ENCODE assay signal across 7 mouse cellular contexts in the genomic region with DNA sequence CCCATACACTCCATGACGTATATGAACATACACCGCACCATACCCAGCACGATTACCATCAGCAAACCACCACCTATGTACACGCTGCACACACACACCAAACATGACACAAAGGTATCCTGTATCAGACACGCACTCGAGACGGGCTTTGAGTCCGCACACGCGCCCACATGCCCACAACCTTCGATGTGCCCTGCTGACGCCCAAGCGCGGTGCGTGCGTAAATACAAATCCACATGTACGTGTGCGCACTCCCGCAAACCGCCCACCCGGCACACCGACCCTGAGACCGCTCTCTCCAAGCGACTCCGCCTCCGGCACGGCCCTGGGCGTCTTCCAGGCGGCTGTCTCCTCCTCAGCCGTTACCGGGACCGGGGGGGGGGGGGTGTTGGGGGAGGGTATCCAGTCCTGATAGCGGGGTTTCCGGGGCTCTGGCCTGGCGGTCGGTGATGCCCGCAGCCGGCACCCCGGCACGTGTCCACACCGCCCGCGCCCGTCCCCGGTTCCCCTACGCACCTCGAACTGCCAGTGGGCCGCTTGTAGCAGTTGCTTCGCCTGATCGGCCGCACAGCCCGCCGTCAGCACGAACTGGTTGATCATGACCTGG. TPM values are rescaled to one million over a fixed set of nuclear protein-coding genes. Genes with fewer than 3 reads are reported as not detected.
A peak's percentile ranks its signal among the peaks of the same experiment; 100 is the strongest.
DNase-seq lines count a peak whose midpoint lies in the region; ATAC-seq lines count a peak whose summit lies in the region.

No protein-coding gene starts in this region.

- 0 out of 2 replicates have a peak, but pooled peaks cover 2% of the 10 kb centered on the region for H3K36me3 ChIP-seq in neural tube, embryonic 11.5 days (ENCODE audit: control insufficient read depth, insufficient read depth, low read length)
- H3K36me3 ChIP-seq in forebrain, embryonic 11.5 days (ENCODE audit: control insufficient read depth, insufficient read depth, low read length): no peaks in the 10 kb centered on the region
- peaks cover 36% of the 10 kb centered on the region for H3K36me3 ChIP-seq in megakaryocyte, embryonic 14.5 days (replicated peaks; ENCODE audit: low read length)

- H3K9ac ChIP-seq in neural tube, embryonic 11.5 days (ENCODE audit: low read length): peak overlapping the region; percentile 84
- H3K9ac ChIP-seq in forebrain, embryonic 11.5 days (ENCODE audit: low read length): peak overlapping the region; percentile 81

- peak overlapping the region; percentile 88 for H3K4me2 ChIP-seq in neural tube, embryonic 11.5 days (ENCODE audit: low read depth)
- H3K4me2 ChIP-seq in forebrain, embryonic 11.5 days (ENCODE audit: low read depth, low read length, severe bottlenecking): peak overlapping the region; percentile 91

- ATAC-seq in neural tube, embryonic 11.5 days (ENCODE audit: insufficient read depth, low FRiP score, low TSS enrichment): peak; percentile 29
- peak; percentile 34 for ATAC-seq in forebrain, embryonic 11.5 days (replicated peaks; ENCODE audit: low FRiP score)

- H3K27me3 ChIP-seq in neural tube, embryonic 11.5 days (ENCODE audit: control insufficient read depth, insufficient read depth, low read length): no peaks in the 10 kb centered on the region
- H3K27me3 ChIP-seq in forebrain, embryonic 11.5 days (ENCODE audit: control insufficient read depth, insufficient read depth, low read length): no peaks in the 10 kb centered on the region
- H3K27me3 ChIP-seq in megakaryocyte, embryonic 14.5 days (replicated peaks): no peaks in the 10 kb centered on the region

- H3K9me3 ChIP-seq in neural tube, embryonic 11.5 days (ENCODE audit: control insufficient read depth, low read length): no peaks in the 10 kb centered on the region
- H3K9me3 ChIP-seq in forebrain, embryonic 11.5 days (ENCODE audit: control insufficient read depth, low read length): no peaks in the 10 kb centered on the region
- H3K9me3 ChIP-seq in megakaryocyte, embryonic 14.5 days: no peaks in the 10 kb centered on the region

- peak; percentile 57 for DNase-seq in neural tube, embryonic 11.5 days (ENCODE audit: low spot score)
- no peak for DNase-seq in neural tube, embryonic 10.5 days (ENCODE audit: extremely low spot score, low spot score)
- peak; percentile 52 for DNase-seq in adipocyte (ENCODE audit: low spot score)
- DNase-seq in forebrain, embryonic 11.5 days (ENCODE audit: low spot score): peak; percentile 78
- DNase-seq in kidney, postnatal 4 days: peak; percentile 67 to 79
- peak; percentile 50 for DNase-seq in skeletal muscle tissue, adult 2 months (ENCODE audit: low read depth, low spot score)

- peak overlapping the region; percentile 97 for H3K27ac ChIP-seq in neural tube, embryonic 11.5 days (ENCODE audit: low read depth, low read length)
- H3K27ac ChIP-seq in forebrain, embryonic 11.5 days (ENCODE audit: low read depth, low read length): peak overlapping the region; percentile 94

- peak overlapping the region; percentile 81 for H3K4me3 ChIP-seq in neural tube, embryonic 11.5 days (ENCODE audit: low read depth, low read length)
- peak overlapping the region; percentile 82 for H3K4me3 ChIP-seq in forebrain, embryonic 11.5 days (ENCODE audit: low read depth, low read length)
- peak overlapping the region; percentile 93 for H3K4me3 ChIP-seq in megakaryocyte, embryonic 14.5 days (replicated peaks)

- WGBS in neural tube, embryonic 11.5 days: under 1% methylated on average over 53 of the region's 54 CpGs
- WGBS in forebrain, embryonic 11.5 days: under 1% methylated on average over 54 of the region's 54 CpGs

- H3K4me1 ChIP-seq in neural tube, embryonic 11.5 days (ENCODE audit: control insufficient read depth, insufficient read depth, low read length): peaks cover 9% of the 10 kb centered on the region
- H3K4me1 ChIP-seq in forebrain, embryonic 11.5 days (replicated peaks; ENCODE audit: control insufficient read depth, insufficient read depth, low read length): peaks cover 15% of the 10 kb centered on the region
- H3K4me1 ChIP-seq in megakaryocyte, embryonic 14.5 days: peaks cover 77% of the 10 kb centered on the region

RNA-seq across cellular contexts. Expression of gene Ubald1, which starts 0.9 kb away (rescaled TPM):
- 35.3 and 38.4 TPM in 2 replicates for polyA plus RNA-seq in neural tube, embryonic 11.5 days (2014; fragmentation: Nextera tagmentation; extraction: Ambion mirVana)
- 23.9 TPM in 2 replicates for polyA plus RNA-seq in forebrain, embryonic 11.5 days (2014; fragmentation: Nextera tagmentation; extraction: Ambion mirVana)
- polyA plus RNA-seq in megakaryocyte, embryonic 14.5 days (2012; ENCODE audit: insufficient read depth, low replicate concordance): 336 and 551 TPM in 2 replicates

RNA-seq across cellular contexts. Expression of gene Mgrn1, which starts 6.8 kb away (rescaled TPM):
- polyA plus RNA-seq in neural tube, embryonic 11.5 days (2014; fragmentation: Nextera tagmentation; extraction: Ambion mirVana): 81.6 and 85.5 TPM in 2 replicates
- polyA plus RNA-seq in forebrain, embryonic 11.5 days (2014; fragmentation: Nextera tagmentation; extraction: Ambion mirVana): 69.9 and 77.2 TPM in 2 replicates
- 29.1 and 37.7 TPM in 2 replicates for polyA plus RNA-seq in megakaryocyte, embryonic 14.5 days (2012; ENCODE audit: insufficient read depth, low replicate concordance)

RNA-seq across cellular contexts. Expression of gene 4930562C15Rik, which starts 44.0 kb away (rescaled TPM):
- polyA plus RNA-seq in neural tube, embryonic 11.5 days (2014; fragmentation: Nextera tagmentation; extraction: Ambion mirVana): 0.20 and 0.38 TPM in 2 replicates
- polyA plus RNA-seq in forebrain, embryonic 11.5 days (2014; fragmentation: Nextera tagmentation; extraction: Ambion mirVana): 0.36 TPM in 1 of 2 replicates, not detected in the other
- polyA plus RNA-seq in megakaryocyte, embryonic 14.5 days (2012; ENCODE audit: insufficient read depth, low replicate concordance): not detected in 2 replicates

RNA-seq across cellular contexts. Expression of gene Nudt16l1, which starts 59.4 kb away (rescaled TPM):
- 140 and 141 TPM in 2 replicates for polyA plus RNA-seq in neural tube, embryonic 11.5 days (2014; fragmentation: Nextera tagmentation; extraction: Ambion mirVana)
- polyA plus RNA-seq in forebrain, embryonic 11.5 days (2014; fragmentation: Nextera tagmentation; extraction: Ambion mirVana): 120 and 137 TPM in 2 replicates
- 13.9 and 30.1 TPM in 2 replicates for polyA plus RNA-seq in megakaryocyte, embryonic 14.5 days (2012; ENCODE audit: insufficient read depth, low replicate concordance)
